Mouse (Mus musculus) brain, embryonic 14.5 days (tissue): ENCODE results near the gene Sh3bgrl.

ENCODE experiments used
- CTCF ChIP-seq: fragments of 200-500 bp; IDR thresholded peaks from 2 replicates; pipeline ENCODE4 v1.5.1; 2012; ENCODE audit warnings: inconsistent platforms, mild to moderate bottlenecking, moderate library complexity, borderline replicate concordance; ENCODE audit not compliant: insufficient read depth, insufficient read length; ENCODE audit errors: extremely low read depth
- POLR2A ChIP-seq: fragments of 200-500 bp; IDR thresholded peaks from 2 replicates; pipeline ENCODE4 v1.6.1; 2012; ENCODE audit warnings: mild to moderate bottlenecking, inconsistent platforms, borderline replicate concordance; ENCODE audit not compliant: poor library complexity, insufficient read depth, insufficient read length, severe bottlenecking; ENCODE audit errors: extremely low read depth

GRCm38 (mm10) chrX:109207843-109208242, 112.7 kb downstream of the Sh3bgrl start:
- TF ChIP-seq CTCF, result no peak
- no peak for TF ChIP-seq POLR2A
